Mouse (Mus musculus) hindbrain, embryonic 13.5 days (tissue): ENCODE data around the gene Sh3d19. TPM values are rescaled to one million over a fixed set of nuclear protein-coding genes. Genes with fewer than 3 reads are reported as not detected.

Experiments
- ATAC-seq: fragments of 200-750 bp; cut with Nextera tagmentation; 2 replicates; pipeline ENCODE4 v1.8.0; 2017; ENCODE audit warnings: moderate TSS enrichment; ENCODE audit not compliant: low FRiP score
- H3K27ac ChIP-seq: fragments of 300-500 bp; sonication (generic); 2 replicates; pipeline ENCODE4 v1.5.1; 2015; ENCODE audit warnings: inconsistent platforms, mild to moderate bottlenecking, moderate library complexity
- H3K27me3 ChIP-seq: fragments of 300-500 bp; sonication (generic); 2 replicates; pipeline ENCODE4 v1.6.1; 2015; ENCODE audit warnings: mild to moderate bottlenecking, inconsistent platforms
- H3K36me3 ChIP-seq: fragments of 300-500 bp; sonication (generic); 2 replicates; pipeline ENCODE4 v1.6.1; 2015; ENCODE audit warnings: mild to moderate bottlenecking, inconsistent platforms
- H3K4me1 ChIP-seq: fragments of 300-500 bp; sonication (generic); replicated peaks from 2 replicates; pipeline ENCODE4 v1.6.1; 2015; ENCODE audit warnings: inconsistent platforms
- H3K4me2 ChIP-seq: fragments of 300-500 bp; sonication (generic); 2 replicates; pipeline ENCODE4 v1.6.1; 2015; ENCODE audit warnings: inconsistent platforms, mild to moderate bottlenecking, moderate library complexity
- H3K4me3 ChIP-seq: fragments of 300-500 bp; sonication (generic); 2 replicates; pipeline ENCODE4 v1.5.1; 2015; ENCODE audit warnings: mild to moderate bottlenecking, inconsistent platforms
- H3K9ac ChIP-seq: fragments of 300-500 bp; sonication (generic); 2 replicates; pipeline ENCODE4 v1.6.1; 2015; ENCODE audit warnings: mild to moderate bottlenecking, inconsistent platforms
- H3K9me3 ChIP-seq: fragments of 300-500 bp; sonication (generic); 2 replicates; pipeline ENCODE4 v1.6.1; 2016; ENCODE audit warnings: inconsistent platforms
- WGBS: fragments of 180-500 bp; shearing (Covaris S2); methylation state at CpG from one replicate; pipeline ENCODE4 v1.1.7; 2015; 5-methylcytosine and 5-hydroxymethylcytosine counted together
- polyA plus RNA-seq: library from polyadenylated mRNA; unstranded; fragments of >200 nt; fragmentation: Nextera tagmentation; extraction: Ambion mirVana; gene quantifications from 2 replicates; pipeline ENCODE4 v1.2.1, GENCODE M21; 2015

Sh3d19 gene
- polyA plus RNA-seq, 1 experiment from 2014 or later = 11.2 TPM

- WGBS = 89% methylated on average over 2 of the region's 2 CpGs
- H3K27ac ChIP-seq = no peak overlapping the region
- H3K9me3 ChIP-seq = no peaks in the 10 kb centered on the region
- no peaks in the 10 kb centered on the region for H3K4me1 ChIP-seq
- H3K4me2 ChIP-seq = no peak overlapping the region
- H3K27me3 ChIP-seq = no peaks in the 10 kb centered on the region
- no peak overlapping the region for H3K4me3 ChIP-seq
- no peak overlapping the region for H3K9ac ChIP-seq
- ATAC-seq = no peak
- no peaks in the 10 kb centered on the region for H3K36me3 ChIP-seq
Measured at GRCm38 (mm10) chr3:85987225-85987624, 16.3 kb downstream of the Sh3d19 start.

- no peak overlapping the region for H3K27ac ChIP-seq
- WGBS = 80% methylated on average over 6 of the region's 6 CpGs
- H3K9me3 ChIP-seq = no peaks in the 10 kb centered on the region
- no peak overlapping the region for H3K4me2 ChIP-seq
- ATAC-seq = no peak
- H3K27me3 ChIP-seq = no peaks in the 10 kb centered on the region
- H3K4me3 ChIP-seq = no peak overlapping the region
- no peak overlapping the region for H3K9ac ChIP-seq
- H3K36me3 ChIP-seq = no peaks in the 10 kb centered on the region
- no peaks in the 10 kb centered on the region for H3K4me1 ChIP-seq
Measured at GRCm38 (mm10) chr3:85991140-85991801, 20.4 kb downstream of the Sh3d19 start.

- Histone ChIP-seq H3K4me1 (no peaks in the 10 kb centered on the region), H3K4me3 (no peak overlapping the region), H3K4me2 (no peak overlapping the region), H3K27me3 (no peaks in the 10 kb centered on the region), H3K9me3 (no peaks in the 10 kb centered on the region), H3K27ac (no peak overlapping the region), H3K9ac (no peak overlapping the region), H3K36me3 (no peaks in the 10 kb centered on the region)
- WGBS = 65% methylated on average over 5 of the region's 5 CpGs
- ATAC-seq = no peak
Measured at GRCm38 (mm10) chr3:85991802-85992156, 20.9 kb downstream of the Sh3d19 start.

GRCm38 (mm10) chr3:85993744-85994143, 22.8 kb downstream of the Sh3d19 start:
- Histone ChIP-seq H3K4me2 (no peak overlapping the region), H3K36me3 (no peaks in the 10 kb centered on the region), H3K4me1 (no peaks in the 10 kb centered on the region), H3K27me3 (no peaks in the 10 kb centered on the region), H3K4me3 (no peak overlapping the region), H3K9ac (no peak overlapping the region), H3K27ac (no peak overlapping the region), H3K9me3 (no peaks in the 10 kb centered on the region)
- 81% methylated on average over 11 of the region's 11 CpGs for WGBS
- no peak for ATAC-seq

GRCm38 (mm10) chr3:85994645-85995044, 23.7 kb downstream of the Sh3d19 start:
- Histone ChIP-seq H3K36me3 (no peaks in the 10 kb centered on the region), H3K9ac (no peak overlapping the region), H3K27me3 (no peaks in the 10 kb centered on the region), H3K27ac (no peak overlapping the region), H3K4me3 (no peak overlapping the region), H3K4me1 (no peaks in the 10 kb centered on the region), H3K4me2 (no peak overlapping the region), H3K9me3 (no peaks in the 10 kb centered on the region)
- WGBS = 93% methylated on average over 4 of the region's 4 CpGs
- ATAC-seq = no peak

GRCm38 (mm10) chr3:86001271-86001670, 30.4 kb downstream of the Sh3d19 start:
- no peaks in the 10 kb centered on the region for H3K36me3 ChIP-seq
- H3K27ac ChIP-seq = no peak overlapping the region
- ATAC-seq = no peak
- H3K9ac ChIP-seq = no peak overlapping the region
- 94% methylated on average over 3 of the region's 3 CpGs for WGBS
- no peaks in the 10 kb centered on the region for H3K9me3 ChIP-seq
- no peak overlapping the region for H3K4me2 ChIP-seq
- H3K4me3 ChIP-seq = no peak overlapping the region
- no peaks in the 10 kb centered on the region for H3K27me3 ChIP-seq
- no peaks in the 10 kb centered on the region for H3K4me1 ChIP-seq

GRCm38 (mm10) chr3:86002423-86002822, 31.5 kb downstream of the Sh3d19 start, which contains the start of gene Prss48:
Gene Prss48, minus strand, starts transcription at chr3:86002491.
- no peak within 1 kb of the TSS for H3K9ac ChIP-seq
- WGBS = 78% methylated on average over 17 of the region's 17 CpGs
- H3K9me3 ChIP-seq = no peaks in the 10 kb centered on the region
- H3K4me2 ChIP-seq = no peak within 1 kb of the TSS
- no peaks in the 10 kb centered on the region for H3K36me3 ChIP-seq
- ATAC-seq = no peak
- no peak within 1 kb of the TSS for H3K27ac ChIP-seq
- no peak within 1 kb of the TSS for H3K4me3 ChIP-seq
- H3K4me1 ChIP-seq = no peaks in the 10 kb centered on the region
- H3K27me3 ChIP-seq = no peaks in the 10 kb centered on the region

GRCm38 (mm10) chr3:86002940-86003339, 32.0 kb downstream of the Sh3d19 start:
- no peak for ATAC-seq
- H3K4me2 ChIP-seq = no peak overlapping the region
- H3K4me3 ChIP-seq = no peak overlapping the region
- 93% methylated on average over 5 of the region's 5 CpGs for WGBS
- H3K36me3 ChIP-seq = no peaks in the 10 kb centered on the region
- H3K27ac ChIP-seq = no peak overlapping the region
- no peaks in the 10 kb centered on the region for H3K27me3 ChIP-seq
- no peak overlapping the region for H3K9ac ChIP-seq
- no peaks in the 10 kb centered on the region for H3K4me1 ChIP-seq
- no peaks in the 10 kb centered on the region for H3K9me3 ChIP-seq

- Histone ChIP-seq H3K27me3 (no peaks in the 10 kb centered on the region), H3K9me3 (no peaks in the 10 kb centered on the region), H3K4me3 (no peak overlapping the region), H3K4me1 (no peaks in the 10 kb centered on the region), H3K4me2 (no peak overlapping the region), H3K27ac (no peak overlapping the region), H3K9ac (no peak overlapping the region), H3K36me3 (no peaks in the 10 kb centered on the region)
- ATAC-seq = no peak
- 88% methylated on average over 10 of the region's 10 CpGs for WGBS
Measured at GRCm38 (mm10) chr3:86004751-86005150, 33.8 kb downstream of the Sh3d19 start.

- Histone ChIP-seq H3K36me3 (no peaks in the 10 kb centered on the region), H3K27me3 (no peaks in the 10 kb centered on the region), H3K4me3 (no peak overlapping the region), H3K9ac (no peak overlapping the region), H3K4me2 (no peak overlapping the region), H3K9me3 (no peaks in the 10 kb centered on the region), H3K4me1 (no peaks in the 10 kb centered on the region), H3K27ac (no peak overlapping the region)
- WGBS = 69% methylated on average over 3 of the region's 3 CpGs
- no peak for ATAC-seq
Measured at GRCm38 (mm10) chr3:86010618-86011017, 39.7 kb downstream of the Sh3d19 start.

- no peak for ATAC-seq
- H3K27me3 ChIP-seq = no peaks in the 10 kb centered on the region
- H3K27ac ChIP-seq = no peak overlapping the region
- no peaks in the 10 kb centered on the region for H3K36me3 ChIP-seq
- 89% methylated on average over 6 of the region's 6 CpGs for WGBS
- H3K9ac ChIP-seq = no peak overlapping the region
- no peak overlapping the region for H3K4me2 ChIP-seq
- no peaks in the 10 kb centered on the region for H3K4me1 ChIP-seq
- H3K9me3 ChIP-seq = no peaks in the 10 kb centered on the region
- H3K4me3 ChIP-seq = no peak overlapping the region
Measured at GRCm38 (mm10) chr3:86011373-86011772, 40.5 kb downstream of the Sh3d19 start.

GRCm38 (mm10) chr3:86011833-86012232, 40.9 kb downstream of the Sh3d19 start:
- Histone ChIP-seq H3K36me3 (no peaks in the 10 kb centered on the region), H3K27ac (no peak overlapping the region), H3K27me3 (no peaks in the 10 kb centered on the region), H3K9ac (no peak overlapping the region), H3K4me1 (no peaks in the 10 kb centered on the region), H3K9me3 (no peaks in the 10 kb centered on the region), H3K4me3 (no peak overlapping the region), H3K4me2 (no peak overlapping the region)
- WGBS = 64% methylated on average over 3 of the region's 3 CpGs
- no peak for ATAC-seq

GRCm38 (mm10) chr3:86013837-86014236, 42.9 kb downstream of the Sh3d19 start:
- no peak for ATAC-seq
- H3K4me1 ChIP-seq = no peaks in the 10 kb centered on the region
- no peak overlapping the region for H3K27ac ChIP-seq
- H3K9me3 ChIP-seq = no peaks in the 10 kb centered on the region
- no peak overlapping the region for H3K4me2 ChIP-seq
- H3K27me3 ChIP-seq = no peaks in the 10 kb centered on the region
- no peak overlapping the region for H3K9ac ChIP-seq
- no peaks in the 10 kb centered on the region for H3K36me3 ChIP-seq
- H3K4me3 ChIP-seq = no peak overlapping the region
- 88% methylated on average over 10 of the region's 10 CpGs for WGBS
